Mouse (Mus musculus) liver, embryonic 14.5 days (tissue): ENCODE results near the gene Cyth4.

ENCODE experiments used
- CTCF ChIP-seq: IDR thresholded peaks from 2 replicates; pipeline ENCODE4 v1.5.1; 2016; ENCODE audit warnings: antibody characterized with exemption, low read depth, control low read depth
- EP300 ChIP-seq: IDR thresholded peaks from 2 replicates; pipeline ENCODE4 v1.6.1; 2016; ENCODE audit warnings: antibody characterized with exemption, low read depth

DNA sequence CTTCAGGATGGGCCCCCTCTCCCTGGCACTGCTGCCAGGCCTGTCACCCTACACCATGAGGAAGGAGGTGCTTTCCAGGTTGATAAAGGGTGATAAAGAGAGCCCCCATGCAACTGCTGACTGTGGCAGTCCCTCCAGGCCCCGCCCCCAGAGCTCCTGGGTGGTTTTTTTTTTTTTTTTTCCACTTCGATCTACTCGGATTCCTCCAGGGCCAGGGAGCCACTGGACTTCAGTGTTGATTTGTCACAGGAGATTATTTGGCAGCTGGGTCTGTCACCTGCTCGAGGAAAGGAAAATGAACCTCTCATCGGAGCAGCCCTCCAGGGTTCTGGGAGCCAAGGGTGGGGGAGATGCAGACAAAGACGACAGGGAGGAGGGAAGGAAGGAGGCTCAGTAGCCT is 46.8 kb downstream of the Cyth4 start:
- no peak for TF ChIP-seq EP300
- no peak for TF ChIP-seq CTCF
